Mouse (Mus musculus): Measurements from ENCODE around the gene P2rx7. TPM values are rescaled to one million over a fixed set of nuclear protein-coding genes. Genes with fewer than 3 reads are reported as not detected.

P2rx7 gene
- polyA plus RNA-seq, 1 experiment from 2014 or later: 1.8 TPM

GRCm38 (mm10) chr5:122702156-122702555 is 58.4 kb downstream of the P2rx7 start:
- Histone ChIP-seq H3K9ac (ENCODE audit: low read length) (no peak overlapping the region), H3K36me3 (ENCODE audit: control insufficient read depth, insufficient read depth, low read length) (no peaks in the 10 kb centered on the region), H3K27me3 (replicated peaks; ENCODE audit: control insufficient read depth, insufficient read depth, low read length) (no peaks in the 10 kb centered on the region), H3K4me3 (ENCODE audit: low read depth, low read length) (no peak overlapping the region), H3K4me1 (replicated peaks; ENCODE audit: control insufficient read depth, insufficient read depth, low read length) (peaks cover 17% of the 10 kb centered on the region), H3K27ac (ENCODE audit: low read depth) (no peak overlapping the region), H3K9me3 (ENCODE audit: control insufficient read depth, low read length) (no peaks in the 10 kb centered on the region), H3K4me2 (ENCODE audit: low read length) (no peak overlapping the region)
- DNase-seq (ENCODE audit: low spot score) (no peak), ATAC-seq (replicated peaks; ENCODE audit: low FRiP score, low TSS enrichment, low read depth) (no peak)
- 76% methylated on average over 6 of the region's 6 CpGs for WGBS

GRCm38 (mm10) chr5:122703574-122703973 is 59.9 kb downstream of the P2rx7 start:
- no peaks in the 10 kb centered on the region for H3K27me3 ChIP-seq (replicated peaks; ENCODE audit: control insufficient read depth, insufficient read depth, low read length)

DNA sequence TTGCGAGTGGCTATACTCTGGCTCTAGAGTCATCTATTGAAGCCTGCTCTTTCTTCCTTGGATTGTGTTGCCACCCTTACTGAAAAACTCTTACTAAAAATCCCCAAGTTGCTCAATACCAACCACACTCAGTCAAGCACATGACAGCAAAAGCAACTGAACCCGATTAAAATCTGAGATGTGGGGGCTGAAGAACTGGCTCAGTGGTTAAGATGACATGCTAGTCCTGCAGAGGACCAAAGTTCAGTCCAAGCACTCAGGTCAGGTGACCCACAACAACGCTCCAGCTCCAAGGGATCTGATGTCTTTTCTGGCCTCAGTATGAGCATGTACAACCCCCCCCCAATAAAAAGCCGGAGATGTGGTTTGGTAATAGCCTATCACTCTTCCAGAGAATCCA is 60.9 kb downstream of the P2rx7 start:
- DNase-seq (ENCODE audit: low spot score) (no peak), ATAC-seq (replicated peaks; ENCODE audit: low FRiP score, low TSS enrichment, low read depth) (no peak)
- no peak overlapping the region for H3K27ac ChIP-seq (ENCODE audit: low read depth)
- no peaks in the 10 kb centered on the region for H3K9me3 ChIP-seq (ENCODE audit: control insufficient read depth, low read length)
- WGBS: 77% methylated on average over 4 of the region's 4 CpGs
- H3K4me1 ChIP-seq (replicated peaks; ENCODE audit: control insufficient read depth, insufficient read depth, low read length): peaks cover 17% of the 10 kb centered on the region
- no peak overlapping the region for H3K4me3 ChIP-seq (ENCODE audit: low read depth, low read length)
- H3K9ac ChIP-seq (ENCODE audit: low read length): no peak overlapping the region
- no peaks in the 10 kb centered on the region for H3K27me3 ChIP-seq (replicated peaks; ENCODE audit: control insufficient read depth, insufficient read depth, low read length)
- no peak overlapping the region for H3K4me2 ChIP-seq (ENCODE audit: low read length)
- H3K36me3 ChIP-seq (ENCODE audit: control insufficient read depth, insufficient read depth, low read length): no peaks in the 10 kb centered on the region

More at GRCm38 (mm10) chr5:122703574-122703973, 59.9 kb downstream of the P2rx7 start:
- DNase-seq (ENCODE audit: low spot score) (no peak), ATAC-seq (replicated peaks; ENCODE audit: low FRiP score, low TSS enrichment, low read depth) (no peak)
- H3K9me3 ChIP-seq (ENCODE audit: control insufficient read depth, low read length): no peaks in the 10 kb centered on the region
- no peak overlapping the region for H3K9ac ChIP-seq (ENCODE audit: low read length)
- H3K27ac ChIP-seq (ENCODE audit: low read depth): no peak overlapping the region
- no peak overlapping the region for H3K4me3 ChIP-seq (ENCODE audit: low read depth, low read length)
- 75% methylated on average over 2 of the region's 2 CpGs for WGBS
- H3K36me3 ChIP-seq (ENCODE audit: control insufficient read depth, insufficient read depth, low read length): no peaks in the 10 kb centered on the region
- peaks cover 17% of the 10 kb centered on the region for H3K4me1 ChIP-seq (replicated peaks; ENCODE audit: control insufficient read depth, insufficient read depth, low read length)
- no peak overlapping the region for H3K4me2 ChIP-seq (ENCODE audit: low read length)

- H3K4me1 ChIP-seq (replicated peaks; ENCODE audit: control insufficient read depth, insufficient read depth, low read length): peaks cover 15% of the 10 kb centered on the region
- DNase-seq (ENCODE audit: low spot score): no peak
- H3K9ac ChIP-seq (ENCODE audit: low read length): no peak overlapping the region
- no peaks in the 10 kb centered on the region for H3K9me3 ChIP-seq (ENCODE audit: control insufficient read depth, low read length)
- no peaks in the 10 kb centered on the region for H3K36me3 ChIP-seq (ENCODE audit: control insufficient read depth, insufficient read depth, low read length)
- no peak overlapping the region for H3K27ac ChIP-seq (ENCODE audit: low read depth)
- ATAC-seq (replicated peaks; ENCODE audit: low FRiP score, low TSS enrichment, low read depth): no peak
- 87% methylated on average over 3 of the region's 3 CpGs for WGBS
- no peak overlapping the region for H3K4me3 ChIP-seq (ENCODE audit: low read depth, low read length)
- no peaks in the 10 kb centered on the region for H3K27me3 ChIP-seq (replicated peaks; ENCODE audit: control insufficient read depth, insufficient read depth, low read length)
- H3K4me2 ChIP-seq (ENCODE audit: low read length): no peak overlapping the region
Measured at GRCm38 (mm10) chr5:122705174-122705573, 61.5 kb downstream of the P2rx7 start.

DNA sequence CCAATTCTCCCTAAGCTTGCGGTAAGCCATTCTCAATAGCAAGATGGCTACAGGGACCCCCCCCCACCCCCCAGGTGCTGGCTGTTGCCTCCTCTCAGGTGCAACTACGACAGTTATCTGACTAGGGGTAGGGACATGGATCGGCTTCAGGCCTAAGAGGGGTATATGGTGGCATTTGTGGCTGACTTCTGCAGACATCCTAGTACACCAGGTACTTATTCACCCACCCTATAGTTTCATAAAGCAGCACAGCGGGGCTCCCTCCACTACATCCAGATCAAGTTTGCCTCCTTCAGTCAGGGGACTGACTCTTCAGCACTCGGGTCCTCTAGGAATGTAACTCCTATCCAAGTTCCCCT is 63.2 kb downstream of the P2rx7 start:
- ATAC-seq (replicated peaks; ENCODE audit: low FRiP score, low TSS enrichment, low read depth) (no peak), DNase-seq (ENCODE audit: low spot score) (no peak)
- Histone ChIP-seq H3K4me1 (replicated peaks; ENCODE audit: control insufficient read depth, insufficient read depth, low read length) (peaks cover 6% of the 10 kb centered on the region), H3K36me3 (ENCODE audit: control insufficient read depth, insufficient read depth, low read length) (no peaks in the 10 kb centered on the region), H3K4me2 (ENCODE audit: low read length) (peak overlapping the region; percentile 84), H3K9ac (ENCODE audit: low read length) (peak overlapping the region; percentile 76), H3K27ac (ENCODE audit: low read depth) (peak overlapping the region; percentile 82), H3K4me3 (ENCODE audit: low read depth, low read length) (peak overlapping the region; percentile 70), H3K9me3 (ENCODE audit: control insufficient read depth, low read length) (no peaks in the 10 kb centered on the region), H3K27me3 (replicated peaks; ENCODE audit: control insufficient read depth, insufficient read depth, low read length) (no peaks in the 10 kb centered on the region)
- 43% methylated on average over 5 of the region's 5 CpGs for WGBS

- 2% methylated on average over 66 of the region's 66 CpGs for WGBS
- Histone ChIP-seq H3K4me3 (ENCODE audit: low read depth, low read length) (peak within 1 kb of the TSS; percentile 70), H3K27ac (ENCODE audit: low read depth) (peak within 1 kb of the TSS; percentile 82), H3K4me1 (replicated peaks; ENCODE audit: control insufficient read depth, insufficient read depth, low read length) (peaks cover 6% of the 10 kb centered on the region), H3K4me2 (ENCODE audit: low read length) (peak within 1 kb of the TSS; percentile 84), H3K9me3 (ENCODE audit: control insufficient read depth, low read length) (no peaks in the 10 kb centered on the region), H3K36me3 (ENCODE audit: control insufficient read depth, insufficient read depth, low read length) (no peaks in the 10 kb centered on the region), H3K27me3 (replicated peaks; ENCODE audit: control insufficient read depth, insufficient read depth, low read length) (no peaks in the 10 kb centered on the region), H3K9ac (ENCODE audit: low read length) (peak within 1 kb of the TSS; percentile 76)
- DNase-seq (ENCODE audit: low spot score) (peak; percentile 87), ATAC-seq (replicated peaks; ENCODE audit: low FRiP score, low TSS enrichment, low read depth) (peak; percentile 87)
Measured at GRCm38 (mm10) chr5:122707276-122708181, 63.8 kb downstream of the P2rx7 start, which contains the start of gene P2rx4. Gene P2rx4 (plus strand): TSS chr5:122707544.

GRCm38 (mm10) chr5:122708819-122709218 is 65.1 kb downstream of the P2rx7 start:
- H3K9me3 ChIP-seq (ENCODE audit: control insufficient read depth, low read length): no peaks in the 10 kb centered on the region
- no peak for DNase-seq (ENCODE audit: low spot score)
- WGBS: 72% methylated on average over 6 of the region's 6 CpGs
- H3K4me1 ChIP-seq (replicated peaks; ENCODE audit: control insufficient read depth, insufficient read depth, low read length): peaks cover 6% of the 10 kb centered on the region
- H3K36me3 ChIP-seq (ENCODE audit: control insufficient read depth, insufficient read depth, low read length): no peaks in the 10 kb centered on the region
- no peak overlapping the region for H3K4me3 ChIP-seq (ENCODE audit: low read depth, low read length)
- ATAC-seq (replicated peaks; ENCODE audit: low FRiP score, low TSS enrichment, low read depth): no peak
- H3K4me2 ChIP-seq (ENCODE audit: low read length): no peak overlapping the region
- no peaks in the 10 kb centered on the region for H3K27me3 ChIP-seq (replicated peaks; ENCODE audit: control insufficient read depth, insufficient read depth, low read length)
- no peak overlapping the region for H3K27ac ChIP-seq (ENCODE audit: low read depth)
- H3K9ac ChIP-seq (ENCODE audit: low read length): no peak overlapping the region

DNA sequence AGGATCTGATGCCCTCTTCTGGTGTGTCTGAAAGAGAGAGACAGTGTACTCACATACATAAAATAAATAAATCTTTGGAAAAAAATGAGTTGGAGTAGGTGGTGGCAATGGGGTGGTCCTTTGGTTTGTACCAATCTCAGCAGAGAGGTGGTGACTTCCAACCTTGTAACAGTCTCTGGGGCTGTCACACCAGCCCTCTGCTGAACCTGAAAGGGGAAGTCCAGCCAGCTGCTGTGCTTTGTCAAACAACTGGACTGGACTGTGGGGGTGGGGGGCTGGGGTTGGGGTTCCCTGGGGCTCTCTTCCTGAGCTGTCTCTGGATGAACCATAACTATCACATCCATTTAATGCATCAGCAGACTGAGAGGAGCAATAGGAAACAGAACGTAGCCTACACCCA is 72.0 kb downstream of the P2rx7 start:
- WGBS: 68% methylated on average over 1 of the region's 1 CpGs
- no peaks in the 10 kb centered on the region for H3K27me3 ChIP-seq (replicated peaks; ENCODE audit: control insufficient read depth, insufficient read depth, low read length)
- no peak for ATAC-seq (replicated peaks; ENCODE audit: low FRiP score, low TSS enrichment, low read depth)

GRCm38 (mm10) chr5:122716793-122717192 is 73.1 kb downstream of the P2rx7 start:
- H3K9ac ChIP-seq (ENCODE audit: low read length): no peak overlapping the region
- H3K4me2 ChIP-seq (ENCODE audit: low read length): no peak overlapping the region
- no peak for DNase-seq (ENCODE audit: low spot score)
- H3K9me3 ChIP-seq (ENCODE audit: control insufficient read depth, low read length): no peaks in the 10 kb centered on the region; the same call in 1 of the 2 replicates
- H3K4me1 ChIP-seq (replicated peaks; ENCODE audit: control insufficient read depth, insufficient read depth, low read length): no peaks in the 10 kb centered on the region
- H3K27ac ChIP-seq (ENCODE audit: low read depth): no peak overlapping the region
- H3K4me3 ChIP-seq (ENCODE audit: low read depth, low read length): no peak overlapping the region
- WGBS: 97% methylated on average over 2 of the region's 2 CpGs
- H3K27me3 ChIP-seq (replicated peaks; ENCODE audit: control insufficient read depth, insufficient read depth, low read length): no peaks in the 10 kb centered on the region
- no peaks in the 10 kb centered on the region for H3K36me3 ChIP-seq (ENCODE audit: control insufficient read depth, insufficient read depth, low read length)
- ATAC-seq (replicated peaks; ENCODE audit: low FRiP score, low TSS enrichment, low read depth): no peak

More for the DNA sequence above, 72.0 kb downstream of the P2rx7 start:
- no peak overlapping the region for H3K27ac ChIP-seq (ENCODE audit: low read depth)
- no peaks in the 10 kb centered on the region for H3K36me3 ChIP-seq (ENCODE audit: control insufficient read depth, insufficient read depth, low read length)
- no peak overlapping the region for H3K4me3 ChIP-seq (ENCODE audit: low read depth, low read length)
- no peak overlapping the region for H3K4me2 ChIP-seq (ENCODE audit: low read length)
- no peak for DNase-seq (ENCODE audit: low spot score)
- H3K9me3 ChIP-seq (ENCODE audit: control insufficient read depth, low read length): no peaks in the 10 kb centered on the region; the same call in 1 of the 2 replicates
- H3K9ac ChIP-seq (ENCODE audit: low read length): no peak overlapping the region
- H3K4me1 ChIP-seq (replicated peaks; ENCODE audit: control insufficient read depth, insufficient read depth, low read length): no peaks in the 10 kb centered on the region

Measured in intestine, embryonic 14.5 days (tissue).